Mouse (Mus musculus): ENCODE results near the gene Olfr10. TPM values are rescaled to one million over a fixed set of nuclear protein-coding genes. Genes with fewer than 3 reads are reported as not detected.
A peak's percentile ranks its signal among the peaks of the same experiment; 100 is the strongest.

The Olfr10 gene
- polyA plus RNA-seq, 1 experiment from 2014 or later, result not detected

GRCm38 (mm10) chr11:49265101-49265500 lies 39.4 kb upstream of the Olfr10 start:
- no peak for ATAC-seq (ENCODE audit: insufficient read depth, low FRiP score)
- Histone ChIP-seq H3K9me3 (replicated peaks; ENCODE audit: control insufficient read depth, low read length) (no peaks in the 10 kb centered on the region), H3K27me3 (ENCODE audit: control insufficient read depth, insufficient read depth, low read length) (no peaks in the 10 kb centered on the region), H3K9ac (ENCODE audit: low read length) (no peak overlapping the region), H3K4me3 (replicated peaks; ENCODE audit: low read length) (no peak overlapping the region), H3K4me1 (ENCODE audit: control insufficient read depth, insufficient read depth, low read length) (0 out of 2 replicates have a peak, but pooled peaks cover 4% of the 10 kb centered on the region), H3K36me3 (ENCODE audit: control insufficient read depth, insufficient read depth, low read length) (0 out of 2 replicates have a peak, but pooled peaks cover 6% of the 10 kb centered on the region), H3K27ac (ENCODE audit: low read length) (no peak overlapping the region), H3K4me2 (ENCODE audit: low read depth, low read length) (no peak overlapping the region)
- WGBS, result 84% methylated on average over 8 of the region's 8 CpGs

DNA sequence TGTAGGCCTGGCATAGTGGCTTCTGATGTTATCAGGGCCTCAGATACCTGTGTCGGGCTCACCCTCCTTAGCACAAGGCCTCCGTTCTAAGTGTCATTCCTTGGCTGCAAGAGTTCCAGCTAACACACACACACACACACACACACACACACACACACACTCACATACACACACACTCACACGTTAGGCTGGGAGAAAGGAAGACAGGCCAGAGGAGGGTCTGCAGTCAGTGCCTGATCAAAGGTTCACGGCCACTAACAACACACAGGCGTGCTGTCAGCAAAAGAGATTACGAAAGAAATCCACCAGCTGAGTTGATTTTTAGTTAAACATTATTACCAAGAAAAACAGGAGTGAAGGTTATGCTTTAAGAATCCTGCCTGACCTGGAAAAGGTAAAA lies 37.9 kb upstream of the Olfr10 start:
- Histone ChIP-seq H3K36me3 (ENCODE audit: control insufficient read depth, insufficient read depth, low read length) (0 out of 2 replicates have a peak, but pooled peaks cover 1% of the 10 kb centered on the region), H3K9ac (ENCODE audit: low read length) (no peak overlapping the region), H3K9me3 (replicated peaks; ENCODE audit: control insufficient read depth, low read length) (no peaks in the 10 kb centered on the region), H3K27ac (ENCODE audit: low read length) (no peak overlapping the region), H3K4me1 (ENCODE audit: control insufficient read depth, insufficient read depth, low read length) (0 out of 2 replicates have a peak, but pooled peaks cover 4% of the 10 kb centered on the region), H3K4me2 (ENCODE audit: low read depth, low read length) (no peak overlapping the region), H3K27me3 (ENCODE audit: control insufficient read depth, insufficient read depth, low read length) (no peaks in the 10 kb centered on the region), H3K4me3 (replicated peaks; ENCODE audit: low read length) (no peak overlapping the region)
- 52% methylated on average over 6 of the region's 6 CpGs for WGBS
- ATAC-seq (ENCODE audit: insufficient read depth, low FRiP score), result no peak

DNA sequence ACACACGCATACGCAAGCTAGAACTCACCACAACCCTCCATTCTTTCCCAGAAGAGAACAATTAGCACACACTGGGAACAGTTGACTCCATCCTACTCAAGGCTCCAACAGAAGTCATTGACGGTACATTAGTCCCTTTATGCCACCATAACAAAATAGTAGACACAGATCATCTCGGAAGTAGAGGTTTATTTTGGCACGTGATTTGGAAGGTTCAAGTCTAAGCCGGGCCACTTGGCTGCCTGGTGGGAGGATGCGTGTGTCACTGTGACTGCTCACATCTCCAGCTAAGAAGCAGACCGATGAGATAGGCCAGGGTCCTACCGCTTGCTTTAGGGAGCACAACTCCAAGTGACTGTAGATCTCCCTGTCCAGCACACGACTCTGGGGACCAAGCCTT lies 37.2 kb upstream of the Olfr10 start:
- Histone ChIP-seq H3K4me1 (ENCODE audit: control insufficient read depth, insufficient read depth, low read length) (0 out of 2 replicates have a peak, but pooled peaks cover 4% of the 10 kb centered on the region), H3K4me2 (ENCODE audit: low read depth, low read length) (no peak overlapping the region), H3K9me3 (replicated peaks; ENCODE audit: control insufficient read depth, low read length) (no peaks in the 10 kb centered on the region), H3K9ac (ENCODE audit: low read length) (no peak overlapping the region), H3K36me3 (ENCODE audit: control insufficient read depth, insufficient read depth, low read length) (no peaks in the 10 kb centered on the region), H3K27ac (ENCODE audit: low read length) (0 out of 2 replicates have a peak overlapping the region, but pooled peaks have one; percentile 56), H3K27me3 (ENCODE audit: control insufficient read depth, insufficient read depth, low read length) (no peaks in the 10 kb centered on the region), H3K4me3 (replicated peaks; ENCODE audit: low read length) (no peak overlapping the region)
- WGBS, result 82% methylated on average over 10 of the region's 10 CpGs
- ATAC-seq (ENCODE audit: insufficient read depth, low FRiP score), result no peak

GRCm38 (mm10) chr11:49267970-49268579 lies 36.5 kb upstream of the Olfr10 start:
- WGBS, result 55% methylated on average over 15 of the region's 15 CpGs
- H3K36me3 ChIP-seq (ENCODE audit: control insufficient read depth, insufficient read depth, low read length), result no peaks in the 10 kb centered on the region
- no peaks in the 10 kb centered on the region for H3K27me3 ChIP-seq (ENCODE audit: control insufficient read depth, insufficient read depth, low read length)
- peak overlapping the region; percentile 56 for H3K27ac ChIP-seq (ENCODE audit: low read length)
- H3K9ac ChIP-seq (ENCODE audit: low read length), result no peak overlapping the region
- H3K4me1 ChIP-seq (ENCODE audit: control insufficient read depth, insufficient read depth, low read length), result 0 out of 2 replicates have a peak, but pooled peaks cover 4% of the 10 kb centered on the region
- H3K4me2 ChIP-seq (ENCODE audit: low read depth, low read length), result no peak overlapping the region
- H3K4me3 ChIP-seq (replicated peaks; ENCODE audit: low read length), result no peak overlapping the region
- no peaks in the 10 kb centered on the region for H3K9me3 ChIP-seq (replicated peaks; ENCODE audit: control insufficient read depth, low read length)
- no peak for ATAC-seq (ENCODE audit: insufficient read depth, low FRiP score)

- Histone ChIP-seq H3K27ac (ENCODE audit: low read length) (no peak overlapping the region), H3K4me2 (ENCODE audit: low read depth, low read length) (no peak overlapping the region), H3K9me3 (replicated peaks; ENCODE audit: control insufficient read depth, low read length) (no peaks in the 10 kb centered on the region), H3K4me1 (ENCODE audit: control insufficient read depth, insufficient read depth, low read length) (0 out of 2 replicates have a peak, but pooled peaks cover 4% of the 10 kb centered on the region), H3K27me3 (ENCODE audit: control insufficient read depth, insufficient read depth, low read length) (no peaks in the 10 kb centered on the region), H3K4me3 (replicated peaks; ENCODE audit: low read length) (no peak overlapping the region), H3K9ac (ENCODE audit: low read length) (no peak overlapping the region), H3K36me3 (ENCODE audit: control insufficient read depth, insufficient read depth, low read length) (no peaks in the 10 kb centered on the region)
- no peak for ATAC-seq (ENCODE audit: insufficient read depth, low FRiP score)
- 93% methylated on average over 9 of the region's 9 CpGs for WGBS
Observed at GRCm38 (mm10) chr11:49269761-49270160, 34.8 kb upstream of the Olfr10 start.

DNA sequence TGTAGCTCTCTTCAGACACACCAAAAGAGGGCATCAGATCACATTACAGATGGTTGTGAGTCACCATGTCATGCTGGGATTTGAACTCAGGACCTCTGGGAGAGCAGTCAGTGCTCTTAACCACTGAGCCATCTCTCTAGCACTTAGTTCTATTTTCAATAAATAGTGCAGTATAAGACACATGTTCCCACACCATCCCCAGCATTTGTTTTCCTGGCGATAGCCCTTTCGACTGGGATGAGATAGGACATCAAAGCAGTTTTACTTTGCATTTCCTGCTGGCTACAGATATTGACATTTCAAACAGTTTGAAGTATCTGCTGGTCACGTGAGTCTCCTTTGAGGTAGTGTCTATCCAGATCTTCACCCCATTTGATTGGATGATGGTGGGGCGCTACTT lies 34.2 kb upstream of the Olfr10 start:
- Histone ChIP-seq H3K4me1 (ENCODE audit: control insufficient read depth, insufficient read depth, low read length) (0 out of 2 replicates have a peak, but pooled peaks cover 4% of the 10 kb centered on the region), H3K9ac (ENCODE audit: low read length) (no peak overlapping the region), H3K27me3 (ENCODE audit: control insufficient read depth, insufficient read depth, low read length) (no peaks in the 10 kb centered on the region), H3K9me3 (replicated peaks; ENCODE audit: control insufficient read depth, low read length) (no peaks in the 10 kb centered on the region), H3K4me3 (replicated peaks; ENCODE audit: low read length) (no peak overlapping the region), H3K4me2 (ENCODE audit: low read depth, low read length) (no peak overlapping the region), H3K36me3 (ENCODE audit: control insufficient read depth, insufficient read depth, low read length) (no peaks in the 10 kb centered on the region), H3K27ac (ENCODE audit: low read length) (no peak overlapping the region)
- no peak for ATAC-seq (ENCODE audit: insufficient read depth, low FRiP score)
- 88% methylated on average over 4 of the region's 4 CpGs for WGBS

DNA sequence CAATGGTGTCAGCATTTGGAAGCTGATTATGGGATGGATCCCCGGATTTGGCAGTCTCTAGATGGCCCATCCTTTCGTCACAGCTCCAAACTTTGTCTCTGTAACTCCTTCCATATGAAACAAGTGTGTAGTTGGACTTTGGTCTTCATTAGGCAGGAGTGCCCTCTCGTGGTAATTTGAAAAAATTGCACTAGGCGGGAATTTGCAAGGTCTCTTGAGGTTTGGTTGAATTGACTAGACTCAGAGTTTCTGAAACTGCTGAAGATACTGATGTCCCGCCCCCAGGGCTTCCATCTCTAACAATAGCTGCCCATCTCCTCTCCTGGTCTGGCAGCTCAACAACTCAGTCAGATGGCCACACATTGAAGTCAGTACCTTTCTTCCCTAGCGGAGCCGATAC lies 33.2 kb upstream of the Olfr10 start:
- H3K27ac ChIP-seq (ENCODE audit: low read length), result no peak overlapping the region
- no peak overlapping the region for H3K4me3 ChIP-seq (replicated peaks; ENCODE audit: low read length)
- H3K9ac ChIP-seq (ENCODE audit: low read length), result no peak overlapping the region
- H3K27me3 ChIP-seq (ENCODE audit: control insufficient read depth, insufficient read depth, low read length), result no peaks in the 10 kb centered on the region
- 0 out of 2 replicates have a peak, but pooled peaks cover 2% of the 10 kb centered on the region for H3K4me1 ChIP-seq (ENCODE audit: control insufficient read depth, insufficient read depth, low read length)
- no peak; the same call in 1 of the 2 replicates for ATAC-seq (ENCODE audit: insufficient read depth, low FRiP score)
- no peaks in the 10 kb centered on the region for H3K9me3 ChIP-seq (replicated peaks; ENCODE audit: control insufficient read depth, low read length)
- no peaks in the 10 kb centered on the region for H3K36me3 ChIP-seq (ENCODE audit: control insufficient read depth, insufficient read depth, low read length)
- H3K4me2 ChIP-seq (ENCODE audit: low read depth, low read length), result no peak overlapping the region
- 26% methylated on average over 7 of the region's 7 CpGs for WGBS

- no peaks in the 10 kb centered on the region for H3K9me3 ChIP-seq (replicated peaks; ENCODE audit: control insufficient read depth, low read length)
- 61% methylated on average over 11 of the region's 11 CpGs for WGBS
- no peak for ATAC-seq (ENCODE audit: insufficient read depth, low FRiP score)
Observed at GRCm38 (mm10) chr11:49273834-49274519, 30.6 kb upstream of the Olfr10 start.

GRCm38 (mm10) chr11:49278222-49278621 lies 26.3 kb upstream of the Olfr10 start, which contains the start of gene Olfr1393:
Gene Olfr1393, plus strand, starts transcription at chr11:49278304.
- Histone ChIP-seq H3K4me2 (ENCODE audit: low read depth, low read length) (no peak within 1 kb of the TSS), H3K27ac (ENCODE audit: low read length) (no peak within 1 kb of the TSS), H3K36me3 (ENCODE audit: control insufficient read depth, insufficient read depth, low read length) (no peaks in the 10 kb centered on the region), H3K9me3 (replicated peaks; ENCODE audit: control insufficient read depth, low read length) (no peaks in the 10 kb centered on the region), H3K9ac (ENCODE audit: low read length) (no peak within 1 kb of the TSS), H3K4me1 (ENCODE audit: control insufficient read depth, insufficient read depth, low read length) (no peaks in the 10 kb centered on the region), H3K27me3 (ENCODE audit: control insufficient read depth, insufficient read depth, low read length) (no peaks in the 10 kb centered on the region), H3K4me3 (replicated peaks; ENCODE audit: low read length) (no peak within 1 kb of the TSS)
- WGBS, result 74% methylated on average over 3 of the region's 3 CpGs
- no peak for ATAC-seq (ENCODE audit: insufficient read depth, low FRiP score)

More at GRCm38 (mm10) chr11:49273834-49274519, 30.6 kb upstream of the Olfr10 start:
- Histone ChIP-seq H3K27me3 (ENCODE audit: control insufficient read depth, insufficient read depth, low read length) (no peaks in the 10 kb centered on the region), H3K27ac (ENCODE audit: low read length) (no peak overlapping the region), H3K4me1 (ENCODE audit: control insufficient read depth, insufficient read depth, low read length) (no peaks in the 10 kb centered on the region), H3K36me3 (ENCODE audit: control insufficient read depth, insufficient read depth, low read length) (no peaks in the 10 kb centered on the region), H3K4me2 (ENCODE audit: low read depth, low read length) (no peak overlapping the region), H3K9ac (ENCODE audit: low read length) (no peak overlapping the region), H3K4me3 (replicated peaks; ENCODE audit: low read length) (no peak overlapping the region)
